Mouse (Mus musculus) limb, embryonic 12.5 days (tissue): ENCODE results near the gene Cntf. TPM values are rescaled to one million over a fixed set of nuclear protein-coding genes. Genes with fewer than 3 reads are reported as not detected.
A peak's percentile ranks its signal among the peaks of the same experiment; 100 is the strongest.

Source experiments
- ATAC-seq: fragments of 200-750 bp; cut with Nextera tagmentation; 2 replicates; pipeline ENCODE4 v1.8.0; 2017; ENCODE audit warnings: low read depth, moderate TSS enrichment; ENCODE audit not compliant: insufficient number of reproducible peaks, insufficient read depth, low FRiP score, low TSS enrichment
- H3K27ac ChIP-seq: fragments of 300-500 bp; sonication (generic); 2 replicates; pipeline ENCODE4 v1.5.1; 2016; ENCODE audit warnings: mild to moderate bottlenecking, moderate library complexity
- H3K27me3 ChIP-seq: fragments of 300-500 bp; sonication (generic); 2 replicates; pipeline ENCODE4 v1.6.1; 2016; ENCODE audit warnings: mild to moderate bottlenecking, moderate library complexity
- H3K36me3 ChIP-seq: fragments of 300-500 bp; sonication (generic); 2 replicates; pipeline ENCODE4 v1.6.1; 2016; ENCODE audit warnings: mild to moderate bottlenecking, moderate library complexity
- H3K4me1 ChIP-seq: fragments of 300-500 bp; sonication (generic); replicated peaks from 2 replicates; pipeline ENCODE4 v1.6.1; 2016
- H3K4me2 ChIP-seq: fragments of 300-500 bp; sonication (generic); 2 replicates; pipeline ENCODE4 v1.6.1; 2016; ENCODE audit warnings: mild to moderate bottlenecking, moderate library complexity
- H3K4me3 ChIP-seq: fragments of 300-500 bp; sonication (generic); replicated peaks from 2 replicates; pipeline ENCODE4 v1.5.1; 2016; ENCODE audit warnings: mild to moderate bottlenecking
- H3K9ac ChIP-seq: fragments of 300-500 bp; sonication (generic); replicated peaks from 2 replicates; pipeline ENCODE4 v1.6.1; 2016; ENCODE audit warnings: mild to moderate bottlenecking, moderate library complexity
- H3K9me3 ChIP-seq: fragments of 300-500 bp; sonication (generic); 2 replicates; pipeline ENCODE4 v1.6.1; 2016; ENCODE audit warnings: mild to moderate bottlenecking, moderate library complexity
- WGBS: fragments of 180-500 bp; shearing (Covaris S2); methylation state at CpG from one replicate; pipeline ENCODE4 v1.1.7; 2016; 5-methylcytosine and 5-hydroxymethylcytosine counted together
- polyA plus RNA-seq: library from polyadenylated mRNA; unstranded; fragments of >200 nt; fragmentation: Nextera tagmentation; extraction: Ambion mirVana; gene quantifications from 2 replicates; pipeline ENCODE4 v1.2.1, GENCODE M21; 2016

The Cntf gene
- polyA plus RNA-seq = 1.7 and 2.3 TPM in 2 replicates

DNA sequence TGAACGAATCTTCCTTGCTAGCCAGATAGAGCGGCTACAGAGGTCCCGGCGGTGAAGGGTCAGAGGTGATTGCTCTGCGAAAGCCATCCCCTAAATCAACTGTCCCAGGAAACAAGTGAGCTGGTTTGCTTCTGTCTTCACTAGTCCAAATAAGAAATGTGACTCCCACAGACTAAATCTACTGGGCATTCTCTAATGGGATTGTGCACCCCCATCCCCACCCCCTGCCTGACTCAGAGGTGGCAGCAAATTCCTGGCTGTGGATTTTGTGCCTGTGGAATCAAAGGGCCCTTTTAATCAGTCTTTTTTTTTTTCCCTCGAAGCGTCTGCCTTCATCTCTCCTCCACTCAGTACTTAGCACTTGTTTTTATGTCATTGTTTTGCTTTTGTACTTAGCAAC lies at the start of gene Cntf:
Gene Cntf, minus strand, starts transcription at position 325 of the 400 bp plus-strand sequence.
- Histone ChIP-seq H3K27me3 (no peaks in the 10 kb centered on the region), H3K4me1 (no peaks in the 10 kb centered on the region), H3K4me3 (no peak within 1 kb of the TSS), H3K4me2 (no peak within 1 kb of the TSS), H3K36me3 (peaks cover 75% of the 10 kb centered on the region), H3K9ac (no peak within 1 kb of the TSS), H3K27ac (no peak within 1 kb of the TSS), H3K9me3 (no peaks in the 10 kb centered on the region)
- WGBS = 59% methylated on average over 7 of the region's 7 CpGs
- ATAC-seq = no peak

GRCm38 (mm10) chr19:12813883-12814282 lies 48.5 kb upstream of the Cntf start:
- H3K36me3 ChIP-seq = no peaks in the 10 kb centered on the region
- no peaks in the 10 kb centered on the region for H3K27me3 ChIP-seq
- no peak overlapping the region for H3K4me3 ChIP-seq
- H3K27ac ChIP-seq = no peak overlapping the region
- no peak overlapping the region for H3K9ac ChIP-seq
- H3K4me2 ChIP-seq = no peak overlapping the region
- H3K4me1 ChIP-seq = no peaks in the 10 kb centered on the region
- ATAC-seq = no peak
- no peaks in the 10 kb centered on the region for H3K9me3 ChIP-seq
- 79% methylated on average over 1 of the region's 1 CpGs for WGBS

- Histone ChIP-seq H3K9ac (no peak overlapping the region), H3K9me3 (no peaks in the 10 kb centered on the region), H3K27me3 (no peaks in the 10 kb centered on the region), H3K27ac (no peak overlapping the region), H3K4me2 (no peak overlapping the region), H3K36me3 (no peaks in the 10 kb centered on the region), H3K4me3 (no peak overlapping the region), H3K4me1 (no peaks in the 10 kb centered on the region)
- ATAC-seq = no peak
- WGBS = 93% methylated on average over 1 of the region's 1 CpGs
Measured at GRCm38 (mm10) chr19:12812644-12813364, 47.4 kb upstream of the Cntf start.

DNA sequence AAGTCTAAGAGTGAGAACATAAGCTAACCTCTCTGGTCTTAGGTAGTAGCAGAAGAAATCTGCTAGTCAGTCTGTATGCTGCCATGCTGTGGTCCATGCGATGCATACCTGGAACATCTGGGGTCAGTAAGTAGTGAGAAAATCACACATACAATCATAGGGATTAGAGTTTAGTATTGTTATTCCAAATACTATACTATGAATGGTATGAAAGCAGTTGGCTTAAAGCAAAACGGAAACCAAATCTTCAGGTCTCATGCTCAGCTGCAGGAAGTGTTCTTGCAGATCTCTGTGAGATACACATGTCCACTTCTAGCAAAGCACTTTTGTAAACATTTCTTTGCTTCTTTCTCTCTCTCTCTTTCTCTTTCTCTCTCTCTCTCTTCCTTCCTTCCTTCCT lies 40.8 kb upstream of the Cntf start:
- no peaks in the 10 kb centered on the region for H3K27me3 ChIP-seq
- H3K9me3 ChIP-seq = no peaks in the 10 kb centered on the region
- no peak overlapping the region for H3K9ac ChIP-seq
- no peak overlapping the region for H3K27ac ChIP-seq
- H3K4me3 ChIP-seq = no peak overlapping the region
- WGBS = 64% methylated on average over 2 of the region's 2 CpGs
- H3K36me3 ChIP-seq = no peaks in the 10 kb centered on the region
- no peak for ATAC-seq
- H3K4me2 ChIP-seq = no peak overlapping the region
- no peaks in the 10 kb centered on the region for H3K4me1 ChIP-seq

- ATAC-seq = no peak
Measured at GRCm38 (mm10) chr19:12805730-12806129, 40.3 kb upstream of the Cntf start.

DNA sequence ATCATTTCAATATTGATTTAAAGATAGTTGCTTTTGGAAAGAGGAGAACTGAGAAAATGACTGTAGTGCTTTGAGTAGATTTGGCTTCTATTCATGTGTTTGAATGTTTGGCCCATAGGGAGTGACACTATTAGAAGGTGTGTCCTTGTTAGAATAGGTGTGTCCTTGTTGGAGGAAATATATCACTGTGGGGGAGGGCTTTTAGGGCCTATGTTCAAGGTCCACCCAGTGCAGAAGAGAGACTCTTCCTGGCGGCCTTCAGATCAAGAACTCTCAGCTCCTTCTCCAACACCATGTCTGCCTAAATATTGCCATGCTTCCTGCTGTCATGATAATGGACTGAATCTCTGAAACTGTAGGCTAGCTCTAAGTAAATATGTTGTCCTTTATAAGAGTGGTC lies 38.8 kb upstream of the Cntf start:
- Histone ChIP-seq H3K4me2 (no peak overlapping the region), H3K4me3 (no peak overlapping the region), H3K27me3 (no peaks in the 10 kb centered on the region), H3K9me3 (no peaks in the 10 kb centered on the region), H3K36me3 (no peaks in the 10 kb centered on the region), H3K27ac (no peak overlapping the region), H3K4me1 (no peaks in the 10 kb centered on the region), H3K9ac (no peak overlapping the region)
- 87% methylated on average over 1 of the region's 1 CpGs for WGBS
- ATAC-seq = no peak

More at GRCm38 (mm10) chr19:12805730-12806129, 40.3 kb upstream of the Cntf start:
- Histone ChIP-seq H3K27me3 (no peaks in the 10 kb centered on the region), H3K4me2 (no peak overlapping the region), H3K27ac (no peak overlapping the region), H3K9me3 (no peaks in the 10 kb centered on the region), H3K4me3 (no peak overlapping the region), H3K9ac (no peak overlapping the region), H3K4me1 (no peaks in the 10 kb centered on the region), H3K36me3 (no peaks in the 10 kb centered on the region)
- 82% methylated on average over 3 of the region's 3 CpGs for WGBS

DNA sequence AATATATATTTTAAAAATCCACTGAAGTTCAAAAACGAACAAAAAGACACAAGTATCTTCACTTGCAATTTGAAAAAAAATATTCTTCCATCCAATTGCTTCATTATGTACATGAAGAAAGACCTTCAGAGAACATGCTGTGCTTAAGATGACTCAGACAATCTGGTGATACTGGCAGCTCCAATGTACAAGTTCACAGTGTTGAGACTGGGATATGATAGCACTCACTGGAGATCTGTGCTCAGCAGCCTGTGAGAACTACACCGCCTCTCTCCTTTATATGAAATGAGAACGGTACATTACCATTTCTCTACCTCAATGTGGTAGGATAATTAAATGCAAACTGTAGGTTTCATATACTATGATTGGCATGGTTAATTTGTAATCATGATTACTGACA lies 37.4 kb upstream of the Cntf start:
- H3K27ac ChIP-seq = no peak overlapping the region
- ATAC-seq = no peak
- H3K4me3 ChIP-seq = no peak overlapping the region
- H3K4me2 ChIP-seq = no peak overlapping the region
- no peaks in the 10 kb centered on the region for H3K4me1 ChIP-seq
- H3K36me3 ChIP-seq = no peaks in the 10 kb centered on the region
- H3K9ac ChIP-seq = no peak overlapping the region
- WGBS = 77% methylated on average over 3 of the region's 3 CpGs
- H3K27me3 ChIP-seq = no peaks in the 10 kb centered on the region
- no peaks in the 10 kb centered on the region for H3K9me3 ChIP-seq

GRCm38 (mm10) chr19:12801046-12801445 lies 35.6 kb upstream of the Cntf start:
- H3K9ac ChIP-seq = no peak overlapping the region
- no peak overlapping the region for H3K4me2 ChIP-seq
- WGBS = 73% methylated on average over 3 of the region's 3 CpGs
- H3K36me3 ChIP-seq = no peaks in the 10 kb centered on the region
- H3K27ac ChIP-seq = no peak overlapping the region
- no peak overlapping the region for H3K4me3 ChIP-seq
- H3K9me3 ChIP-seq = no peaks in the 10 kb centered on the region
- H3K4me1 ChIP-seq = no peaks in the 10 kb centered on the region
- no peaks in the 10 kb centered on the region for H3K27me3 ChIP-seq
- ATAC-seq = no peak

- H3K4me3 ChIP-seq = no peak overlapping the region
- no peaks in the 10 kb centered on the region for H3K36me3 ChIP-seq
- no peaks in the 10 kb centered on the region for H3K27me3 ChIP-seq
- H3K4me2 ChIP-seq = no peak overlapping the region
- no peaks in the 10 kb centered on the region for H3K4me1 ChIP-seq
- no peak for ATAC-seq
- H3K9ac ChIP-seq = no peak overlapping the region
- H3K9me3 ChIP-seq = no peaks in the 10 kb centered on the region
- H3K27ac ChIP-seq = no peak overlapping the region
- 73% methylated on average over 2 of the region's 2 CpGs for WGBS
Measured at GRCm38 (mm10) chr19:12800621-12801020, 35.2 kb upstream of the Cntf start.

DNA sequence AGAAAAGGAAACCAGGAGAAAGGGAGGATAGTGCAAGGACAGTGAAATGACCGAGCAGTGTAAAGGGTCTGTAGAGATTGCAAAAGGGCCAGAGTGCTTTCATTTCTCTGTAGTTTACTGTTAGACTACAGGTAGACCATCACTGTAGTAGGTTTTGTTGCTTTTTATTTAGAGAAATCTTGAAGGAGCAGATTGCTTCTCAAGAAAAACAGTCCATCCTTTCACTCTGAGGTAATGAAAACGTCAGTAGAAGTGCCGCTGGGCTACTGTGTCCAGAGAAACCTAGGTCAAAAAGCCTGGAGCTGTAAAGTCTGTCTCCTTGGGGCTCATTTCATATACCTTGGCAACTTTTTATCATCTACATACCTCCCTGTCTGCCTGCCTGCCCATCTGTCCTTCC lies 33.6 kb upstream of the Cntf start:
- Histone ChIP-seq H3K4me3 (no peak overlapping the region), H3K9ac (no peak overlapping the region), H3K4me1 (no peaks in the 10 kb centered on the region), H3K27me3 (no peaks in the 10 kb centered on the region), H3K4me2 (no peak overlapping the region), H3K27ac (no peak overlapping the region), H3K9me3 (no peaks in the 10 kb centered on the region), H3K36me3 (no peaks in the 10 kb centered on the region)
- no peak for ATAC-seq
- 92% methylated on average over 3 of the region's 3 CpGs for WGBS

DNA sequence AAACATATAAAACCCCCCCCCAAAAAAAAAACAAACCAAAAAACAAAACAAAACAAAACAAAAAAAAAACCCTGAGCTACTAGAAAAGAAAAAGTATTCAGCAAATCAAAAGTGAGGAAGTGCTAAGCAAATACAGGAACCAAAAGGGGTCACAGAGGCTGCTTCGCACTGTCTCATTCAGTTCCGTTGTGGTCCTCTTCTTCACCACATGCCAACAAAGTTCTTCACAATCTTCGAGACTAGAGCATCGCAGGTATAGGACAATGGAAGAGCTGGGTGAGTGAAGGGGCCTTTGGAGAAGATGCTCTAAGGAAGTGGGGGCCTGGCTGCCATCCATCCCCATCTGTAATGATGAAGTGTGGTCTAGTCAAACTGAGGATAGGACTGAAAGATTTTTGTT lies 33.0 kb upstream of the Cntf start:
- ATAC-seq = no peak
- H3K27ac ChIP-seq = no peak overlapping the region
- H3K9me3 ChIP-seq = no peaks in the 10 kb centered on the region
- no peaks in the 10 kb centered on the region for H3K27me3 ChIP-seq
- WGBS = 79% methylated on average over 4 of the region's 4 CpGs
- no peaks in the 10 kb centered on the region for H3K36me3 ChIP-seq
- H3K4me1 ChIP-seq = 0 out of 2 replicates have a peak, but pooled peaks cover 2% of the 10 kb centered on the region
- H3K9ac ChIP-seq = no peak overlapping the region
- no peak overlapping the region for H3K4me3 ChIP-seq
- H3K4me2 ChIP-seq = no peak overlapping the region

- peaks cover 8% of the 10 kb centered on the region; the same call in 1 of the 2 replicates for H3K4me1 ChIP-seq
- peak overlapping the region; percentile 99 for H3K27ac ChIP-seq
- H3K36me3 ChIP-seq = no peaks in the 10 kb centered on the region
- no peaks in the 10 kb centered on the region for H3K27me3 ChIP-seq
- WGBS = 2% methylated on average over 7 of the region's 7 CpGs
- H3K4me2 ChIP-seq = peak overlapping the region; percentile 63
- no peaks in the 10 kb centered on the region for H3K9me3 ChIP-seq
- ATAC-seq = no peak
- peak overlapping the region; percentile 58 for H3K9ac ChIP-seq
- H3K4me3 ChIP-seq = peak overlapping the region; percentile 89
Measured at GRCm38 (mm10) chr19:12797071-12797470, 31.6 kb upstream of the Cntf start.
